Mouse (Mus musculus): ENCODE results near the gene Sh3kbp1. TPM values are rescaled to one million over a fixed set of nuclear protein-coding genes. Genes with fewer than 3 reads are reported as not detected.

Gene Sh3kbp1
- polyA plus RNA-seq, 1 experiment from 2014 or later, result 28.5 TPM

DNA sequence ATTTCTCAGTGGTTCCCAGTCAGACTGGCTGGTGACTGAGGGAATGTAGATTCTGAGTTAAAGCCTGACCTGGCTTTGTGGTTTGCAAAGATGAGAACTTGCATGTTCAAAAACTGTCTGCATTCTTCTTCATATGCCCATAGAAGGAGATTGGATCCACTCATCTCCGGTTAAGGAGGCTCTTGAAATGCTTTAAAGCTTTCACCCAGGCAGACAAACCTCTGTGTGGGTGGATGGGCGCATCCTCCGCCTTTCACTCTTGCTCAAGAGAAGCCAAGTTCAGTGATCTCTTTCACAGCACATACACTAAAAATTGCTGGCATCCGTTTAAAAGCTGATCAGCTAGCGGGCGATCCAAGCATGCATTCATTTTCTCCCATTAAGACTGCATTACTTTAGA is 182.4 kb downstream of the Sh3kbp1 start:
- H3K4me1 ChIP-seq (replicated peaks; ENCODE audit: control insufficient read depth, insufficient read depth, low read length), result no peaks in the 10 kb centered on the region
- no peak overlapping the region for H3K4me3 ChIP-seq (ENCODE audit: low read depth, low read length)
- H3K9me3 ChIP-seq (ENCODE audit: control insufficient read depth, low read length), result no peaks in the 10 kb centered on the region
- H3K27ac ChIP-seq (ENCODE audit: low read depth, low read length), result no peak overlapping the region
- no peak for ATAC-seq (replicated peaks; ENCODE audit: low FRiP score)
- 90% methylated on average over 6 of the region's 6 CpGs for WGBS
- no peaks in the 10 kb centered on the region for H3K36me3 ChIP-seq (ENCODE audit: control insufficient read depth, insufficient read depth, low read length)
- no peak for DNase-seq (ENCODE audit: low spot score)
- peaks cover 7% of the 10 kb centered on the region; the same call in 1 of the 2 replicates for H3K27me3 ChIP-seq (ENCODE audit: control insufficient read depth, insufficient read depth, low read length)
- H3K4me2 ChIP-seq (ENCODE audit: low read depth, low read length, severe bottlenecking), result no peak overlapping the region
- H3K9ac ChIP-seq (ENCODE audit: low read length), result no peak overlapping the region

DNA sequence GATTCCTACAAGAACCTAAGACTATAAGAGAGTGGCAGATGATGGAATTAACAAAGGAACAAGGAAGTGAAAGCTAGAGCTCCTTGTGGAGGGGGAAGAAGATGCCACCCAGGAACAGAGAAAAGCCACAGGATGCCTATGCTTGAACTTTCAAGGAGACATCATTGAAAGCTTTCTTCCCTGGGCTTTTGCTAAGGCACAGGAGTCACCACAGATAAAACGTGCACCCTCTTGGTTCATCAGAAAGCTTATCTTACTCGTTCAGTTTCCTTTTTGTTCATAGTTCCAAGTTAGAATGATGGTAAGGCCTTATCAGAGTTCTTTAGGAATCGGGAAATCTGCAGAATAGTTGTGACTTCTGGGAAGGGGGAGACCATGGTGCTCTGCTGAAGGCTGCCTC is 183.4 kb downstream of the Sh3kbp1 start:
- no peak overlapping the region for H3K4me3 ChIP-seq (ENCODE audit: low read depth, low read length)
- H3K9me3 ChIP-seq (ENCODE audit: control insufficient read depth, low read length), result no peaks in the 10 kb centered on the region
- H3K27me3 ChIP-seq (ENCODE audit: control insufficient read depth, insufficient read depth, low read length), result peaks cover 7% of the 10 kb centered on the region; the same call in 1 of the 2 replicates
- no peak overlapping the region for H3K27ac ChIP-seq (ENCODE audit: low read depth, low read length)
- ATAC-seq (replicated peaks; ENCODE audit: low FRiP score), result no peak
- H3K4me1 ChIP-seq (replicated peaks; ENCODE audit: control insufficient read depth, insufficient read depth, low read length), result no peaks in the 10 kb centered on the region
- H3K36me3 ChIP-seq (ENCODE audit: control insufficient read depth, insufficient read depth, low read length), result no peaks in the 10 kb centered on the region
- DNase-seq (ENCODE audit: low spot score), result no peak
- H3K9ac ChIP-seq (ENCODE audit: low read length), result no peak overlapping the region
- 82% methylated on average over 3 of the region's 3 CpGs for WGBS
- no peak overlapping the region for H3K4me2 ChIP-seq (ENCODE audit: low read depth, low read length, severe bottlenecking)

DNA sequence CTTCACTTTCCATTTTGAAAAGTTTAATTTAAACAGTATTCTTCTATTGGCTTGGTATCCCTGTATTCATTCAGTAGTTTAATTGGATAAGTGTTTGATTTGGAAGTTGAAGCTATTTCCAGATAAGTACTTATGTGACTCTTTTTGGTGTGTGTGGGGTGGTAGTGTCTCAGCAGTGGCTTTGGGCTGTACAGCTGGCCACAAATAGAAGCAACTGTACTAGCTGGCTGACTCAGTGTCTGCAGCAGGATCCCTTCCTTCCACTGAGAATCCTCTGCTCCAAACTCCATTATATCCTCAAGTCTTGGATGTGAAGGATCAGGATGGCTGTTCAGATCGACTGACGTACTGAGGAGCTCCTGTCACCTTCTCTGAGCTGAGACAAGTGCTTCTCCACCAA is 190.4 kb downstream of the Sh3kbp1 start:
- H3K4me1 ChIP-seq (replicated peaks; ENCODE audit: control insufficient read depth, insufficient read depth, low read length), result no peaks in the 10 kb centered on the region
- WGBS, result 100% methylated on average over 2 of the region's 2 CpGs
- no peaks in the 10 kb centered on the region for H3K36me3 ChIP-seq (ENCODE audit: control insufficient read depth, insufficient read depth, low read length)
- ATAC-seq (replicated peaks; ENCODE audit: low FRiP score) (no peak), DNase-seq (ENCODE audit: low spot score) (no peak)
- no peak overlapping the region for H3K9ac ChIP-seq (ENCODE audit: low read length)
- H3K4me3 ChIP-seq (ENCODE audit: low read depth, low read length), result no peak overlapping the region
- peaks cover 2% of the 10 kb centered on the region; the same call in 1 of the 2 replicates for H3K27me3 ChIP-seq (ENCODE audit: control insufficient read depth, insufficient read depth, low read length)
- no peak overlapping the region for H3K27ac ChIP-seq (ENCODE audit: low read depth, low read length)
- no peaks in the 10 kb centered on the region for H3K9me3 ChIP-seq (ENCODE audit: control insufficient read depth, low read length)
- no peak overlapping the region for H3K4me2 ChIP-seq (ENCODE audit: low read depth, low read length, severe bottlenecking)

DNA sequence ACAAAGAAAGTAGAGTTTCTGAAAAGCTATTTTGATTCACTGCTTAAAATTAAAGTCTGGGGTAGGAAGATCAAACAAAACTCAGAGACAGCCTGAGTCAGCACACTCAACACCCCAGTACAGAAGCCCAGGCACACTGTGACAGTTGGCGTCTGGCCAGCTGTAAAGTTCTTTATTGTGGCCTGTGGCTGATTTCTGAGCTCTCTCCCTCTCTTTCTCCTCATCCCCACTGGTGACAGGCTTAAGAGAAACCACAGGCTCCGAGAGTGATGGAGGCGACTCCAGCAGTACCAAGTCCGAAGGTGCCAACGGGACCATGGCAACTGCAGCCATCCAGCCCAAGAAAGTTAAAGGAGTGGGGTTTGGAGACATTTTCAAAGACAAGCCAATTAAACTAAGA is 201.1 kb downstream of the Sh3kbp1 start:
- no peak for DNase-seq (ENCODE audit: low spot score)
- Histone ChIP-seq H3K27me3 (ENCODE audit: control insufficient read depth, insufficient read depth, low read length) (peaks cover 2% of the 10 kb centered on the region; the same call in 1 of the 2 replicates), H3K4me3 (ENCODE audit: low read depth, low read length) (no peak overlapping the region), H3K9me3 (ENCODE audit: control insufficient read depth, low read length) (no peaks in the 10 kb centered on the region), H3K4me1 (replicated peaks; ENCODE audit: control insufficient read depth, insufficient read depth, low read length) (no peaks in the 10 kb centered on the region), H3K36me3 (ENCODE audit: control insufficient read depth, insufficient read depth, low read length) (no peaks in the 10 kb centered on the region), H3K27ac (ENCODE audit: low read depth, low read length) (no peak overlapping the region), H3K9ac (ENCODE audit: low read length) (no peak overlapping the region), H3K4me2 (ENCODE audit: low read depth, low read length, severe bottlenecking) (no peak overlapping the region)
- ATAC-seq (replicated peaks; ENCODE audit: low FRiP score), result no peak
- WGBS, result 87% methylated on average over 5 of the region's 5 CpGs

DNA sequence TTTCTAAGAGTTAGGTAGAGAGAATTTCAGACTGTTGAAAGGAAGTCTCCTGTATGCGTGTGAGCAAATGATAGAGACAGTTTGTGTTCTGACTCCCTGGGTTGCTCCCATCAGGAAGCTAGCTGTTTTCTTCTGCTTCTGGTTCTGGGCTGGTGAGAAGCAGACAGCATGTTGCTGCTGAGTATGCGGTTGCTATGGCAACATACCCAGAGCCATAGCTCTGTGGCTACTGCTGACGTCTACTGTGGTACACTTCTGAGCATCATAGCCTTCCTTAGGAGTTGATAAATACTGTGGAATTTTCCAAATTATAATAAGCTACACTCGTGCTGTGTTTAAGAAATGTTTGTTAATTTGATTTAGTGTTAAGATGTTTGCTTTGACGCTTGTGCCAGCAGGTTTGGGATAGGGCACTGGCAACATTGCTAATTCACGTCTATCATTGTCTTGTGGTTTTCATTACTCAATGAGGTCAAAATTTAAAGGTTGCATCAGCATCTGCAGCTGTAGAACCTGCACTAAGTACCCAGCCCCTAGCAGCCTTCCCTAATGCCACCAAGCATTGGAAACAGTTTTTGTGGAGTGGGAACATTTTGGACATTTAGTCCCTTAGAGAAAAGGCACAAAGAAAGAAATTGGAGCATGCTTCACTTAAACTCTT is 202.2 kb downstream of the Sh3kbp1 start:
- H3K36me3 ChIP-seq (ENCODE audit: control insufficient read depth, insufficient read depth, low read length), result no peaks in the 10 kb centered on the region
- H3K4me2 ChIP-seq (ENCODE audit: low read depth, low read length, severe bottlenecking), result no peak overlapping the region
- H3K4me3 ChIP-seq (ENCODE audit: low read depth, low read length), result no peak overlapping the region
- DNase-seq (ENCODE audit: low spot score) (no peak), ATAC-seq (replicated peaks; ENCODE audit: low FRiP score) (peak; percentile 56; the same call in 1 of the 2 replicates)
- peaks cover 2% of the 10 kb centered on the region; the same call in 1 of the 2 replicates for H3K27me3 ChIP-seq (ENCODE audit: control insufficient read depth, insufficient read depth, low read length)
- no peaks in the 10 kb centered on the region for H3K9me3 ChIP-seq (ENCODE audit: control insufficient read depth, low read length)
- no peaks in the 10 kb centered on the region for H3K4me1 ChIP-seq (replicated peaks; ENCODE audit: control insufficient read depth, insufficient read depth, low read length)
- H3K27ac ChIP-seq (ENCODE audit: low read depth, low read length), result no peak overlapping the region
- WGBS, result 68% methylated on average over 6 of the region's 6 CpGs
- no peak overlapping the region for H3K9ac ChIP-seq (ENCODE audit: low read length)

DNA sequence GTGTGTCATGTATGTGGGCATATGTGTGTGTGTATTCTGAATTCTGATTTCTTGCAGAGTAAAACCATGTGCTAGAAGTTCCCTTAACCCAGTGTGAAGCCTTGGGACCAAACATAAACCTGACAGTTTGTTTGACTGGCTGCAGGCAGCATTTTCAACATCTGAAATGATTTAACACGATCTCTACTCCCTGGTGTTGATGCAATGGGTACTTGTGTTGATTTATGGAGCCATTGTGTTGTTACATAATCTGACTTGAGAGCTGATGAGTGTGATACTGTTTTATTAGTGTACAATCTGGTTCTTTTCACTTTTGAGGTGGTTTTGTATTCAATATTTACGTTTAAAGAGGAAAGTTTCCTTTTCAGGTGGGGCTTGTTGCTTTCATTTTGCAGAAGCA is 204.1 kb downstream of the Sh3kbp1 start:
- Histone ChIP-seq H3K9ac (ENCODE audit: low read length) (no peak overlapping the region), H3K4me2 (ENCODE audit: low read depth, low read length, severe bottlenecking) (no peak overlapping the region), H3K27me3 (ENCODE audit: control insufficient read depth, insufficient read depth, low read length) (peaks cover 2% of the 10 kb centered on the region; the same call in 1 of the 2 replicates), H3K36me3 (ENCODE audit: control insufficient read depth, insufficient read depth, low read length) (no peaks in the 10 kb centered on the region), H3K4me3 (ENCODE audit: low read depth, low read length) (no peak overlapping the region), H3K4me1 (replicated peaks; ENCODE audit: control insufficient read depth, insufficient read depth, low read length) (no peaks in the 10 kb centered on the region), H3K9me3 (ENCODE audit: control insufficient read depth, low read length) (no peaks in the 10 kb centered on the region), H3K27ac (ENCODE audit: low read depth, low read length) (no peak overlapping the region)
- DNase-seq (ENCODE audit: low spot score), result no peak
- no peak for ATAC-seq (replicated peaks; ENCODE audit: low FRiP score)
- 73% methylated on average over 2 of the region's 2 CpGs for WGBS

DNA sequence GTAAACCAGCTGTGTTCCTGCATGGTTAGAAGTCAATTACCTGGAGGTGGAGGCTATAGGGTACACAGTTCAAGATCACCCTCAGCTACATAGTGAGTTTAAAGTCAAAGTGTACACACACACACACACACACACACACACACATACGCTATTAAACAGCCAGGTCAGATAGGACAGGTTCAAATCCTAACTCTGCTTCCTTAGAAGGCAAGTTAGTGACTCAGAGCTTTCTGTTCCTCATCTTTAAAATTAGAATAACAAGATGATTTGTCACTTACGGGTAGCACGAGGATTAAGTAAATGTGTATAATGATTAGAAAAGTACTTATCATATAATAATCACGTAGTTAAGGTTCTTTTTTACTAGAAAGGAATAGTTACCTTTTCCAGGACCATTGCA is 208.2 kb downstream of the Sh3kbp1 start:
- no peak overlapping the region for H3K27ac ChIP-seq (ENCODE audit: low read depth, low read length)
- H3K4me1 ChIP-seq (replicated peaks; ENCODE audit: control insufficient read depth, insufficient read depth, low read length), result no peaks in the 10 kb centered on the region
- H3K4me2 ChIP-seq (ENCODE audit: low read depth, low read length, severe bottlenecking), result no peak overlapping the region
- DNase-seq (ENCODE audit: low spot score) (no peak), ATAC-seq (replicated peaks; ENCODE audit: low FRiP score) (no peak)
- no peak overlapping the region for H3K9ac ChIP-seq (ENCODE audit: low read length)
- no peaks in the 10 kb centered on the region for H3K9me3 ChIP-seq (ENCODE audit: control insufficient read depth, low read length)
- 78% methylated on average over 4 of the region's 4 CpGs for WGBS
- no peak overlapping the region for H3K4me3 ChIP-seq (ENCODE audit: low read depth, low read length)
- H3K36me3 ChIP-seq (ENCODE audit: control insufficient read depth, insufficient read depth, low read length), result no peaks in the 10 kb centered on the region
- peaks cover 2% of the 10 kb centered on the region; the same call in 1 of the 2 replicates for H3K27me3 ChIP-seq (ENCODE audit: control insufficient read depth, insufficient read depth, low read length)

DNA sequence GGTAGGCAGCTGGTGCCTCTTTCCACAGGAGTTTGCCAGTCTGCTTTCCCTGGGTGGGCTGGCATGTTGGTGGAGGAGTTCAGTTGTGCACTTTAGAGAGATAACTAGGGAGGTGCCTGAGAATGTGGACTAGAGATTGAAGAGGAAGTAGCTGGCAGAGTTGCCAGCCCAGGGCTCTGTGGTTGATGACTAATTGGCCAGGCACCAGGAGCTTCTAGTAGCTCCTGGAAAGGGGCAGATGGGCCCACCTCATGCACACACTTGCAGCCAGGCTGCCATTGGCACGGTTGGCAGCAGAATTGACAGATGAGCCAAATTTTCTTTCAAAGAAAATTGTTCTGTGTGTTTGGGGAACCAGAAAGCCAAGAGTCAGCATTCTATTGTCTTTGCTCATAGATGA is 210.3 kb downstream of the Sh3kbp1 start:
- Histone ChIP-seq H3K27me3 (ENCODE audit: control insufficient read depth, insufficient read depth, low read length) (peaks cover 2% of the 10 kb centered on the region; the same call in 1 of the 2 replicates), H3K9me3 (ENCODE audit: control insufficient read depth, low read length) (no peaks in the 10 kb centered on the region), H3K4me3 (ENCODE audit: low read depth, low read length) (no peak overlapping the region), H3K27ac (ENCODE audit: low read depth, low read length) (no peak overlapping the region), H3K36me3 (ENCODE audit: control insufficient read depth, insufficient read depth, low read length) (no peaks in the 10 kb centered on the region), H3K4me2 (ENCODE audit: low read depth, low read length, severe bottlenecking) (no peak overlapping the region), H3K4me1 (replicated peaks; ENCODE audit: control insufficient read depth, insufficient read depth, low read length) (no peaks in the 10 kb centered on the region), H3K9ac (ENCODE audit: low read length) (no peak overlapping the region)
- ATAC-seq (replicated peaks; ENCODE audit: low FRiP score), result no peak
- 75% methylated on average over 1 of the region's 1 CpGs for WGBS
- DNase-seq (ENCODE audit: low spot score), result no peak

DNA sequence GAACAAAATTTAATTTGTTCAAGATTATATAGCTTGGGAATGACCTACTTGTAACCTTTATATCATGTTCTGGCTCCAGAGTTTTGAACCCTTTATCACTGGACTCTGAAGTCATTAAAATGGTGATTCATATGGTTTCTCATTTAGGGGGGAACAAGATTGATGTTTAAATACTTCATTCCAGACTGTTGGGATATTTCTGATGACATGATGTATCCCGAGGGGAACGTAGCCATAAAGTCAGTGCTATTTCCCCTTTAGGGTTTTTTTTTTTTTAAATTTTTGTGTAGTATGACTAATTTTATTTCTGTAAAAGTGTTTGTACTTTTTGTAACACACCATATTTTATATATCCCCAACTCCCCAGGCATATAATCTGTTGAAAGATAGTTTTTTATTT is 212.7 kb downstream of the Sh3kbp1 start:
- ATAC-seq (replicated peaks; ENCODE audit: low FRiP score) (no peak), DNase-seq (ENCODE audit: low spot score) (no peak)
- H3K27ac ChIP-seq (ENCODE audit: low read depth, low read length), result no peak overlapping the region
- no peaks in the 10 kb centered on the region for H3K9me3 ChIP-seq (ENCODE audit: control insufficient read depth, low read length)
- no peaks in the 10 kb centered on the region for H3K36me3 ChIP-seq (ENCODE audit: control insufficient read depth, insufficient read depth, low read length)
- H3K4me3 ChIP-seq (ENCODE audit: low read depth, low read length), result no peak overlapping the region
- peaks cover 4% of the 10 kb centered on the region; the same call in 1 of the 2 replicates for H3K27me3 ChIP-seq (ENCODE audit: control insufficient read depth, insufficient read depth, low read length)
- no peak overlapping the region for H3K9ac ChIP-seq (ENCODE audit: low read length)
- H3K4me2 ChIP-seq (ENCODE audit: low read depth, low read length, severe bottlenecking), result no peak overlapping the region
- WGBS, result 93% methylated on average over 2 of the region's 2 CpGs
- no peaks in the 10 kb centered on the region for H3K4me1 ChIP-seq (replicated peaks; ENCODE audit: control insufficient read depth, insufficient read depth, low read length)

Measured in forebrain, embryonic 11.5 days (tissue).